Mouse (Mus musculus): ENCODE data around the gene Cabin1. TPM values are rescaled to one million over a fixed set of nuclear protein-coding genes. Genes with fewer than 3 reads are reported as not detected.

Cabin1 gene
- total RNA-seq (2012; rRNA removed) (27.2 and 28.2 TPM in 2 replicates), polyA plus RNA-seq (2012; ENCODE audit: insufficient read depth in 1 of 2, insufficient read length in 2 of 2, low read depth in 1 of 2, low replicate concordance in 2 of 2, missing spikeins in 1 of 2) (100 to 1,000 TPM in 1 of 2 experiments, 10 to 100 TPM in 1; 54.9 to 115 TPM)

DNA sequence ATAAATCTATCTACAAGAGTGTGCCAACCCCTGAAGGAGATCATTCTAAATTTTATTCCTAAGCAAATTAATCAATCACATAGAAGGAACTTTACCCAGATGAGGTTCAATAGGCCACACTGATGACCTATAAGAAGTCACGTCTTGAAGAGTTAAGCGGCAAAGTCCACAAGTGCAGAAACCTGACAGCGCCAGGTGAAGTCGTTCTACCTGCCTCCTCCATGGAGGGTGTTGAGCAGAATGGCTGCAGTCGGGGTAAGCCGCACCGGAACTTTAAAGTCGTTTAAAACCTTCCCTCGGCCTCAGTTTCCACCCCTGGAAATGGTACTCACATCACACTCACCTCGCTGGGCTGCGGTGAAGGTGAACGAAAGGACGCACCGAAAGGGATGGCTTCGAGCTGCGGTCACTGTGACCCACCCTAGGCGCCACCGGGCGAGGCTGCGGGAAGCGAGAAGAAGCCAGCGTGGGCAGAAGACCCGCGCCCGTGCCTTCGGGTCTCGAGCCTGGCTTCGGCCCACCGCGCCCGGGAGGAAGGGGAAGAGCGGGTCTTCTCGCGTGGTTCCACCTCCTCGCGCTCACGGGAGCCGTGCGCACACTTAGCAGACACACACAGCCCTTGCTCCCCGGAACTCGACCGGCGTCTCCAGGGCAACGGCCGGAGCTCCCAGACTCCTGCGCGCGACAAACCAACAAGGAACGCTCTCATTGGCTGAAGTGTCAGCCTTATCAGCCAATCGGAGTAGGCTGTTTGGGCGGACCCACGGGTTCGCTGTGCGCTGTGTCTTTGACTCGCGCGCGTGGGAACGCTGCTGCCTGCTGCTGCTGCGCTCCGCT is at the start of gene Cabin1:
TSS of gene Cabin1 (minus strand) at position 660 of the 837 bp plus-strand sequence.
- Histone ChIP-seq H3K4me3 (ENCODE audit: control insufficient read depth in 1 of 2, insufficient read depth in 1 of 2, low read depth in 2 of 2, low read length in 2 of 2) (peak within 1 kb of the TSS; percentile 71 to 93), H3K79me2 (ENCODE audit: control insufficient read depth, insufficient read depth, low read length, poor library complexity) (peaks cover 32% of the 10 kb centered on the region), H3K4me1 (ENCODE audit: control insufficient read depth in 1 of 2, insufficient read depth in 2 of 2, low read length in 2 of 2) (peaks cover 8 to 25% of the 10 kb centered on the region in 2 experiments; a peak in 3 of 4 replicates), H3K36me3 (ENCODE audit: control insufficient read depth in 1 of 2, insufficient read depth in 2 of 2, low read length in 2 of 2) (peaks cover 0 to 21% of the 10 kb centered on the region in 2 experiments), H3K27ac (ENCODE audit: control insufficient read depth, low read depth, low read length) (peak within 1 kb of the TSS; percentile 94), H3K9ac (ENCODE audit: control insufficient read depth, low read depth, low read length, poor library complexity, severe bottlenecking) (peak within 1 kb of the TSS; percentile 89), H3K27me3 (ENCODE audit: control insufficient read depth in 1 of 2, insufficient read depth in 2 of 2, low read length in 2 of 2) (no peaks in the 10 kb centered on the region), H3K9me3 (replicated peaks; ENCODE audit: insufficient read depth, low read length) (no peaks in the 10 kb centered on the region)
- peak; percentile 99 for DNase-seq (ENCODE audit: low read depth, low spot score)
- TF ChIP-seq NRF1 (IDR thresholded peaks at IDR 0.05; ENCODE audit: insufficient read depth, low read depth, low read length, poor library complexity, severe bottlenecking) (peak; percentile 69), MYB (IDR thresholded peaks at IDR 0.05; ENCODE audit: low read depth, low read length) (no peak), MAZ (IDR thresholded peaks at IDR 0.05; ENCODE audit: low read depth, low read length) (peak; percentile 73; the same call in 1 of the 2 replicates), POLR2AphosphoS5 (IDR thresholded peaks at IDR 0.05; ENCODE audit: borderline replicate concordance, low read depth, low read length) (no peak; the same call in 1 of the 2 replicates), ZMIZ1 (IDR thresholded peaks at IDR 0.05; ENCODE audit: low read depth, low read length) (peak; percentile 89), SIN3A (IDR thresholded peaks at IDR 0.05; ENCODE audit: low read length) (peak; percentile 93), MAX (IDR thresholded peaks at IDR 0.05; ENCODE audit: low read length) (peak; percentile 78), ETS1 (IDR thresholded peaks at IDR 0.05; ENCODE audit: low read depth, low read length) (0 out of 2 replicates have a peak, but pooled peaks have one; percentile 10), RCOR1 (IDR thresholded peaks at IDR 0.05; ENCODE audit: low read depth, low read length) (no peak), SMC3 (IDR thresholded peaks at IDR 0.05; ENCODE audit: low read depth, low read length) (no peak), GABPA (IDR thresholded peaks at IDR 0.05; ENCODE audit: low read depth, low read length) (no peak), CTCF (IDR thresholded peaks at IDR 0.05 in 2 of 3, conservative IDR thresholded peaks at IDR 0.05 in 1 of 3; ENCODE audit: control insufficient read depth in 1 of 3, insufficient read depth in 1 of 3, low read depth in 2 of 3, low read length in 3 of 3, poor library complexity in 1 of 3, severe bottlenecking in 1 of 3) (no peak), JUND (IDR thresholded peaks at IDR 0.05; ENCODE audit: low read depth, low read length) (no peak), USF1 (IDR thresholded peaks at IDR 0.05; ENCODE audit: low read depth, low read length) (0 out of 2 replicates have a peak, but pooled peaks have one; percentile 28), GATA1 (IDR thresholded peaks at IDR 0.05; ENCODE audit: low read depth, low read length) (0 out of 2 replicates have a peak, but pooled peaks have one; percentile 45), ZNF384 (IDR thresholded peaks at IDR 0.05; ENCODE audit: low read depth, low read length) (no peak), NELFE (IDR thresholded peaks at IDR 0.05; ENCODE audit: low read depth, low read length) (peak; percentile 98), ZKSCAN1 (IDR thresholded peaks at IDR 0.05; ENCODE audit: low read depth, low read length) (no peak), BHLHE40 (IDR thresholded peaks at IDR 0.05; ENCODE audit: borderline replicate concordance, low read depth, low read length) (no peak), TBP (IDR thresholded peaks at IDR 0.05; ENCODE audit: low read depth, low read length) (peak; percentile 74; the same call in 1 of the 2 replicates), CHD1 (IDR thresholded peaks at IDR 0.05; ENCODE audit: low read depth, low read length) (no peak), ELF1 (IDR thresholded peaks at IDR 0.05; ENCODE audit: low read depth, low read length) (peak; percentile 89), UBTF (IDR thresholded peaks at IDR 0.05; ENCODE audit: borderline replicate concordance, insufficient read depth, low read depth, low read length) (no peak), E2F4 (IDR thresholded peaks at IDR 0.05; ENCODE audit: borderline replicate concordance, low read depth, low read length) (no peak), CHD2 (IDR thresholded peaks at IDR 0.05; ENCODE audit: low read length) (peak; percentile 92), EP300 (IDR thresholded peaks at IDR 0.05; ENCODE audit: low read depth in 1 of 2, low read length in 2 of 2) (no peak), HCFC1 (IDR thresholded peaks at IDR 0.05; ENCODE audit: low read depth, low read length) (peak; percentile 92), TCF12 (IDR thresholded peaks at IDR 0.05; ENCODE audit: low read depth, low read length) (no peak; the same call in 1 of the 2 replicates), MYC (IDR thresholded peaks at IDR 0.05; ENCODE audit: low read depth, low read length) (peak; percentile 85; the same call in 1 of the 2 replicates), MAFK (IDR thresholded peaks at IDR 0.05; ENCODE audit: borderline replicate concordance, low read depth, low read length) (no peak), MXI1 (IDR thresholded peaks at IDR 0.05; ENCODE audit: low read depth, low read length) (peak; percentile 94), TAL1 (IDR thresholded peaks at IDR 0.05; ENCODE audit: low read length) (no peak), POLR2AphosphoS2 (IDR thresholded peaks at IDR 0.05; ENCODE audit: low read length) (peak; percentile 95), KAT2A (conservative IDR thresholded peaks at IDR 0.05; ENCODE audit: low read depth, low read length) (peak; percentile 75; the same call in 1 of the 2 replicates)
